Mouse (Mus musculus): ENCODE measurements around the gene Nop10. TPM values are rescaled to one million over a fixed set of nuclear protein-coding genes. Genes with fewer than 3 reads are reported as not detected.

Gene Nop10
- polyA plus RNA-seq (2014; fragmentation: Nextera tagmentation; extraction: Ambion mirVana): 180 and 182 TPM in 2 replicates

- Histone ChIP-seq H3K9ac (ENCODE audit: low read length) (peak within 1 kb of the TSS; percentile 64), H3K9me3 (ENCODE audit: control insufficient read depth, low read length) (no peaks in the 10 kb centered on the region), H3K27me3 (ENCODE audit: control insufficient read depth, insufficient read depth, low read length) (no peaks in the 10 kb centered on the region), H3K27ac (replicated peaks; ENCODE audit: low read depth, low read length) (no peak within 1 kb of the TSS), H3K4me3 (ENCODE audit: low read depth, low read length) (peak within 1 kb of the TSS; percentile 51), H3K4me1 (ENCODE audit: control insufficient read depth, insufficient read depth, low read length) (no peaks in the 10 kb centered on the region; the same call in 1 of the 2 replicates), H3K4me2 (ENCODE audit: low read depth, severe bottlenecking) (peak within 1 kb of the TSS; percentile 45), H3K36me3 (ENCODE audit: control insufficient read depth, insufficient read depth, low read length) (no peaks in the 10 kb centered on the region)
- WGBS: under 1% methylated on average over 36 of the region's 36 CpGs
- ATAC-seq (ENCODE audit: insufficient number of reproducible peaks, low FRiP score, low TSS enrichment, low read depth): peak; percentile 51
- DNase-seq (ENCODE audit: low spot score): peak; percentile 89
These were observed at the start of gene Nop10 for GRCm38 (mm10) chr2:112261748-112262653. Gene Nop10 (plus strand): TSS chr2:112261926.

- Histone ChIP-seq H3K27me3 (ENCODE audit: control insufficient read depth, insufficient read depth, low read length) (no peaks in the 10 kb centered on the region), H3K4me3 (ENCODE audit: low read depth, low read length) (no peak overlapping the region), H3K4me2 (ENCODE audit: low read depth, severe bottlenecking) (no peak overlapping the region), H3K9me3 (ENCODE audit: control insufficient read depth, low read length) (no peaks in the 10 kb centered on the region), H3K4me1 (ENCODE audit: control insufficient read depth, insufficient read depth, low read length) (no peaks in the 10 kb centered on the region), H3K9ac (ENCODE audit: low read length) (no peak overlapping the region), H3K27ac (replicated peaks; ENCODE audit: low read depth, low read length) (no peak overlapping the region), H3K36me3 (ENCODE audit: control insufficient read depth, insufficient read depth, low read length) (no peaks in the 10 kb centered on the region)
- peak; percentile 72 for ATAC-seq (ENCODE audit: insufficient number of reproducible peaks, low FRiP score, low TSS enrichment, low read depth)
- DNase-seq (ENCODE audit: low spot score): peak; percentile 25
- 9% methylated on average over 1 of the region's 1 CpGs for WGBS
These were observed 45.7 kb upstream of the Nop10 start for GRCm38 (mm10) chr2:112215977-112216376.

- Histone ChIP-seq H3K4me1 (ENCODE audit: control insufficient read depth, insufficient read depth, low read length) (no peaks in the 10 kb centered on the region), H3K9ac (ENCODE audit: low read length) (no peak overlapping the region), H3K27ac (replicated peaks; ENCODE audit: low read depth, low read length) (no peak overlapping the region), H3K4me3 (ENCODE audit: low read depth, low read length) (no peak overlapping the region), H3K9me3 (ENCODE audit: control insufficient read depth, low read length) (no peaks in the 10 kb centered on the region), H3K27me3 (ENCODE audit: control insufficient read depth, insufficient read depth, low read length) (no peaks in the 10 kb centered on the region), H3K4me2 (ENCODE audit: low read depth, severe bottlenecking) (no peak overlapping the region), H3K36me3 (ENCODE audit: control insufficient read depth, insufficient read depth, low read length) (no peaks in the 10 kb centered on the region)
- ATAC-seq (ENCODE audit: insufficient number of reproducible peaks, low FRiP score, low TSS enrichment, low read depth): no peak
- WGBS: 82% methylated on average over 6 of the region's 6 CpGs
- DNase-seq (ENCODE audit: low spot score): no peak
These were observed 44.1 kb upstream of the Nop10 start for GRCm38 (mm10) chr2:112217614-112218013.

GRCm38 (mm10) chr2:112220880-112221279, 40.8 kb upstream of the Nop10 start:
- no peak overlapping the region for H3K9ac ChIP-seq (ENCODE audit: low read length)
- H3K4me3 ChIP-seq (ENCODE audit: low read depth, low read length): no peak overlapping the region
- no peaks in the 10 kb centered on the region for H3K36me3 ChIP-seq (ENCODE audit: control insufficient read depth, insufficient read depth, low read length)
- ATAC-seq (ENCODE audit: insufficient number of reproducible peaks, low FRiP score, low TSS enrichment, low read depth): no peak
- DNase-seq (ENCODE audit: low spot score): no peak
- no peak overlapping the region for H3K27ac ChIP-seq (replicated peaks; ENCODE audit: low read depth, low read length)
- no peaks in the 10 kb centered on the region for H3K4me1 ChIP-seq (ENCODE audit: control insufficient read depth, insufficient read depth, low read length)
- H3K27me3 ChIP-seq (ENCODE audit: control insufficient read depth, insufficient read depth, low read length): no peaks in the 10 kb centered on the region
- no peak overlapping the region for H3K4me2 ChIP-seq (ENCODE audit: low read depth, severe bottlenecking)
- WGBS: 87% methylated on average over 5 of the region's 5 CpGs
- no peaks in the 10 kb centered on the region for H3K9me3 ChIP-seq (ENCODE audit: control insufficient read depth, low read length)

- ATAC-seq (ENCODE audit: insufficient number of reproducible peaks, low FRiP score, low TSS enrichment, low read depth) (no peak), DNase-seq (ENCODE audit: low spot score) (no peak)
- Histone ChIP-seq H3K27ac (replicated peaks; ENCODE audit: low read depth, low read length) (no peak overlapping the region), H3K36me3 (ENCODE audit: control insufficient read depth, insufficient read depth, low read length) (no peaks in the 10 kb centered on the region), H3K27me3 (ENCODE audit: control insufficient read depth, insufficient read depth, low read length) (no peaks in the 10 kb centered on the region), H3K4me1 (ENCODE audit: control insufficient read depth, insufficient read depth, low read length) (no peaks in the 10 kb centered on the region), H3K4me3 (ENCODE audit: low read depth, low read length) (no peak overlapping the region), H3K9ac (ENCODE audit: low read length) (no peak overlapping the region), H3K9me3 (ENCODE audit: control insufficient read depth, low read length) (no peaks in the 10 kb centered on the region), H3K4me2 (ENCODE audit: low read depth, severe bottlenecking) (no peak overlapping the region)
- 83% methylated on average over 5 of the region's 5 CpGs for WGBS
These were observed 39.1 kb upstream of the Nop10 start for GRCm38 (mm10) chr2:112222607-112223006.

GRCm38 (mm10) chr2:112224356-112224755, 37.4 kb upstream of the Nop10 start:
- Histone ChIP-seq H3K4me2 (ENCODE audit: low read depth, severe bottlenecking) (no peak overlapping the region), H3K27me3 (ENCODE audit: control insufficient read depth, insufficient read depth, low read length) (no peaks in the 10 kb centered on the region), H3K9ac (ENCODE audit: low read length) (no peak overlapping the region), H3K4me3 (ENCODE audit: low read depth, low read length) (no peak overlapping the region), H3K4me1 (ENCODE audit: control insufficient read depth, insufficient read depth, low read length) (no peaks in the 10 kb centered on the region), H3K27ac (replicated peaks; ENCODE audit: low read depth, low read length) (no peak overlapping the region), H3K9me3 (ENCODE audit: control insufficient read depth, low read length) (no peaks in the 10 kb centered on the region), H3K36me3 (ENCODE audit: control insufficient read depth, insufficient read depth, low read length) (no peaks in the 10 kb centered on the region)
- DNase-seq (ENCODE audit: low spot score) (no peak), ATAC-seq (ENCODE audit: insufficient number of reproducible peaks, low FRiP score, low TSS enrichment, low read depth) (no peak)
- WGBS: 60% methylated on average over 4 of the region's 4 CpGs

- 86% methylated on average over 1 of the region's 1 CpGs for WGBS
- no peaks in the 10 kb centered on the region for H3K36me3 ChIP-seq (ENCODE audit: control insufficient read depth, insufficient read depth, low read length)
- ATAC-seq (ENCODE audit: insufficient number of reproducible peaks, low FRiP score, low TSS enrichment, low read depth): no peak
These were observed 29.1 kb upstream of the Nop10 start for GRCm38 (mm10) chr2:112232623-112233022.

GRCm38 (mm10) chr2:112236620-112237019, 25.1 kb upstream of the Nop10 start:
- Histone ChIP-seq H3K9me3 (ENCODE audit: control insufficient read depth, low read length) (no peaks in the 10 kb centered on the region), H3K4me3 (ENCODE audit: low read depth, low read length) (no peak overlapping the region), H3K9ac (ENCODE audit: low read length) (no peak overlapping the region), H3K4me1 (ENCODE audit: control insufficient read depth, insufficient read depth, low read length) (0 out of 2 replicates have a peak, but pooled peaks cover 5% of the 10 kb centered on the region), H3K4me2 (ENCODE audit: low read depth, severe bottlenecking) (no peak overlapping the region), H3K36me3 (ENCODE audit: control insufficient read depth, insufficient read depth, low read length) (no peaks in the 10 kb centered on the region), H3K27me3 (ENCODE audit: control insufficient read depth, insufficient read depth, low read length) (no peaks in the 10 kb centered on the region), H3K27ac (replicated peaks; ENCODE audit: low read depth, low read length) (no peak overlapping the region)
- ATAC-seq (ENCODE audit: insufficient number of reproducible peaks, low FRiP score, low TSS enrichment, low read depth) (no peak), DNase-seq (ENCODE audit: low spot score) (no peak)
- 82% methylated on average over 2 of the region's 2 CpGs for WGBS

More at GRCm38 (mm10) chr2:112232623-112233022, 29.1 kb upstream of the Nop10 start:
- Histone ChIP-seq H3K4me1 (ENCODE audit: control insufficient read depth, insufficient read depth, low read length) (no peaks in the 10 kb centered on the region), H3K4me2 (ENCODE audit: low read depth, severe bottlenecking) (no peak overlapping the region), H3K27me3 (ENCODE audit: control insufficient read depth, insufficient read depth, low read length) (no peaks in the 10 kb centered on the region), H3K27ac (replicated peaks; ENCODE audit: low read depth, low read length) (no peak overlapping the region), H3K9ac (ENCODE audit: low read length) (no peak overlapping the region), H3K4me3 (ENCODE audit: low read depth, low read length) (no peak overlapping the region), H3K9me3 (ENCODE audit: control insufficient read depth, low read length) (no peaks in the 10 kb centered on the region)
- DNase-seq (ENCODE audit: low spot score): no peak

Data from limb, embryonic 11.5 days (tissue).